Mouse (Mus musculus) liver, postnatal 0 days (tissue): ENCODE data around the gene C1ra.
"Not testable (repeated sequence)": the region's sequence is repeated elsewhere in the genome, so short reads cannot be mapped to it uniquely, and the experiment has no call there.

Source experiments
- CTCF ChIP-seq: sonication (generic); IDR thresholded peaks from 2 replicates; pipeline ENCODE4 v1.5.1; 2016; ENCODE audit warnings: antibody characterized with exemption, low read depth
- EP300 ChIP-seq: IDR thresholded peaks from 2 replicates; pipeline ENCODE4 v1.6.1; 2016; ENCODE audit warnings: antibody characterized with exemption, low read depth, mild to moderate bottlenecking

DNA sequence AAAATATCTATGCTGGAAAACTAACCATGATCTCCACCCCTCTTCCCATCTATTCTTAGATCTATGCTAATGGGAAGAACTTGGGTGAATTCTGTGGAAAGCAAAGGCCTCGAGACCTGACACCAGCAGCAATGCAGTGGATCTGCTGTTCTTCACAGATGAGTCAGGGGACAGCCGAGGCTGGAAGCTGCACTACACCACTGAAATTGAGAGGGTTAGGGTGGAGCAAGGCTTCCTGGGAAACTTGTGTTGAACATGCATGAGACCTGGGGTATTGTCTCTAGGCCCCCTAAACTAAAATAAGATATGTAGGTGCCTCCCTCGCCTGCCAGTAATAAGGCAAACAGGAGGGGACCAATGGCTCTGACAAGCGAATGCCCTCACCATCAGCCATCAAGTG lies 49.0 kb downstream of the C1ra start:
- TF ChIP-seq EP300, CTCF: not testable (repeated sequence)
